Mouse (Mus musculus) hindbrain, embryonic 11.5 days (tissue): ENCODE data around the gene Faap100. TPM values are rescaled to one million over a fixed set of nuclear protein-coding genes. Genes with fewer than 3 reads are reported as not detected.
A peak's percentile ranks its signal among the peaks of the same experiment; 100 is the strongest.
"Not testable (repeated sequence)": the region's sequence is repeated elsewhere in the genome, so short reads cannot be mapped to it uniquely, and the experiment has no call there.

ENCODE experiments used
- ATAC-seq: fragments of 200-750 bp; cut with Nextera tagmentation; 2 replicates; pipeline ENCODE4 v1.8.0; 2017; ENCODE audit warnings: mild to moderate bottlenecking, moderate TSS enrichment, moderate library complexity; ENCODE audit not compliant: low FRiP score
- DNase-seq: peaks from one replicate; pipeline ENCODE4 v3.0.0-alpha.2; 2015; ENCODE audit warnings: low spot score
- H3K27ac ChIP-seq: fragments of 300-500 bp; sonication (generic); 2 replicates; pipeline ENCODE4 v1.5.1; 2014; ENCODE audit warnings: mild to moderate bottlenecking, low read depth, low read length
- H3K27me3 ChIP-seq: fragments of 300-500 bp; sonication (generic); 2 replicates; pipeline ENCODE4 v1.6.1; 2014; ENCODE audit warnings: mild to moderate bottlenecking, low read length, moderate library complexity, mixed read lengths; ENCODE audit not compliant: control insufficient read depth, insufficient read depth
- H3K36me3 ChIP-seq: fragments of 300-500 bp; sonication (generic); 2 replicates; pipeline ENCODE4 v1.6.1; 2014; ENCODE audit warnings: mild to moderate bottlenecking, low read length, moderate library complexity, mixed read lengths; ENCODE audit not compliant: control insufficient read depth, insufficient read depth
- H3K4me1 ChIP-seq: fragments of 300-500 bp; sonication (generic); replicated peaks from 2 replicates; pipeline ENCODE4 v1.6.1; 2014; ENCODE audit warnings: low read length, mixed read lengths; ENCODE audit not compliant: control insufficient read depth, insufficient read depth
- H3K4me2 ChIP-seq: fragments of 300-500 bp; sonication (generic); replicated peaks from 2 replicates; pipeline ENCODE4 v1.6.1; 2014; ENCODE audit warnings: mild to moderate bottlenecking, low read depth, low read length
- H3K4me3 ChIP-seq: fragments of 300-500 bp; sonication (generic); 2 replicates; pipeline ENCODE4 v1.5.1; 2014; ENCODE audit warnings: low read depth, low read length
- H3K9ac ChIP-seq: fragments of 300-500 bp; sonication (generic); 2 replicates; pipeline ENCODE4 v1.6.1; 2014; ENCODE audit warnings: low read depth, low read length
- H3K9me3 ChIP-seq: fragments of 300-500 bp; sonication (generic); 2 replicates; pipeline ENCODE4 v1.6.1; 2016; ENCODE audit warnings: low read length; ENCODE audit not compliant: control insufficient read depth
- WGBS: fragments of 180-500 bp; shearing (Covaris S2); extraction: QIAGEN DNeasy Blood & Tissue Kit; methylation state at CpG from one replicate; pipeline ENCODE4 v1.1.7; 2014; 5-methylcytosine and 5-hydroxymethylcytosine counted together
- polyA plus RNA-seq: library from polyadenylated mRNA; unstranded; fragments of >200 nt; fragmentation: Nextera tagmentation; extraction: Ambion mirVana; gene quantifications from 2 replicates; pipeline ENCODE4 v1.2.1, GENCODE M21; 2014

Faap100 gene
- polyA plus RNA-seq, 1 experiment from 2014 or later: 27.8 TPM

DNA sequence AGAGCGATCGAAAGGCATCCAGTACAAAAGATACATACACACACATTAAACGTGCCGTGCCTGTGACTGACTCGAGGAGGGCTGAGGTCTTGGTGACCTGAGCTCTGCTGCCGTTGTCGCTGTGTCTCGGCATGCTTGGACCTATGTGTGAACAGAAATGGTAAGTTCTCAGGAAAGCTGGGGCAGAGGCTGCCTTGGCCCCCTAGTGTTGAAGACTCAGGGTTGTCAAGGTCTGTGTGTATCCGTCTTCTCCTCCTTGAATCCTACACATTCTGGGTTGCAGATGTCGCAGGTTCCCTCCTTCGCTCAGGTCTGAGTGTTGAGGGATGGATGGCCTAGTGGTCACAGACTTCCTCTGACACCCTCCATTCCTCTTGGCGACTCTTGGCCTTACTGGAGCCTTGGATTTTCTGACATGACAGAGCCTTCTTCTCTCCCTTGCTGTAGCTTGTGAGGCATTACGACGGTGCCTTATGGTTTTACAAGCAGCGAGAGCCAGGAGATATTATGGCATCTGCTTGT is 22.2 kb downstream of the Faap100 start:
- no peak overlapping the region for H3K4me3 ChIP-seq
- WGBS: 85% methylated on average over 15 of the region's 15 CpGs
- ATAC-seq (no peak), DNase-seq (no peak)
- no peaks in the 10 kb centered on the region for H3K36me3 ChIP-seq
- no peak overlapping the region for H3K9ac ChIP-seq
- H3K27me3 ChIP-seq: no peaks in the 10 kb centered on the region
- no peaks in the 10 kb centered on the region for H3K9me3 ChIP-seq
- peaks cover 15% of the 10 kb centered on the region for H3K4me1 ChIP-seq
- H3K4me2 ChIP-seq: no peak overlapping the region
- no peak overlapping the region for H3K27ac ChIP-seq

DNA sequence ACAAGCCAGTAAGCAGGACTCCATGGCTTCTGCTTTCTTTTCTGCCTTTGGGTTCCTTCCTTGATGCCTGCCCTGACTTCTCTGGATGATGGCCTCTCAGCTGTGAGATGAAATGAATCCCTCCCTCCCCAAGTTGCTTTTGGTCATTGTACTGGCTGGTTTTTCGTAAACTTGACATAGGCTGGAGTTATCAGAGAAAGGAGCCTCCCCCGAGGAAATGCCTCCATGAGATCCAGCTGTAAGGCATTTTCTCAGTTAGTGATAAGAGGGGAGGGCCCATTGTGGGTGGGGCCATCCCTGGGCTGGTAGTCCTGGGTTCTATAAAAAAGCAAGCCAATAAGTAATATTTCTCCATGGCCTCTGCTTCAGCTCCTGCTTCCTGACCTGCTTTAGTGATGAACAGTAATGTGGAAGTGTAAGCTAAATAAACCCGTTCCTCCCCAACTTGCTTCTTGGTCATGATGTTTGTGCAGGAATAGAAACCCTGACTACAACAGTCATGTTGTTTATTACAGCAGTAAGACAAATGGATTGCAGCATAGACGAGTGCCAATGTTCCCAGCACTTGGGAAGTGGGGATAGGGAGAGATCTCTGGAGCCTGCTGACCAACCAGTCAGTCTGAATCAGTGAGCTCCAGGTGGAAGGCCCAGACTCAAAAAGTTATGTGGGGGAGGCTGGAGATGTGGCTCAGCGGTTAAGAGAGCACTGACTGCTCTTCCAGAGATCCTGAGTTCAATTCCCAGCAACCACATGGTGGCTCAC is 23.1 kb downstream of the Faap100 start:
- no peaks in the 10 kb centered on the region for H3K9me3 ChIP-seq
- H3K4me3 ChIP-seq: no peak overlapping the region
- no peak for DNase-seq
- H3K36me3 ChIP-seq: no peaks in the 10 kb centered on the region
- H3K27ac ChIP-seq: no peak overlapping the region
- H3K4me2 ChIP-seq: no peak overlapping the region
- WGBS: 78% methylated on average over 5 of the region's 5 CpGs
- no peak for ATAC-seq
- no peak overlapping the region for H3K9ac ChIP-seq
- H3K27me3 ChIP-seq: no peaks in the 10 kb centered on the region
- H3K4me1 ChIP-seq: peaks cover 19% of the 10 kb centered on the region

DNA sequence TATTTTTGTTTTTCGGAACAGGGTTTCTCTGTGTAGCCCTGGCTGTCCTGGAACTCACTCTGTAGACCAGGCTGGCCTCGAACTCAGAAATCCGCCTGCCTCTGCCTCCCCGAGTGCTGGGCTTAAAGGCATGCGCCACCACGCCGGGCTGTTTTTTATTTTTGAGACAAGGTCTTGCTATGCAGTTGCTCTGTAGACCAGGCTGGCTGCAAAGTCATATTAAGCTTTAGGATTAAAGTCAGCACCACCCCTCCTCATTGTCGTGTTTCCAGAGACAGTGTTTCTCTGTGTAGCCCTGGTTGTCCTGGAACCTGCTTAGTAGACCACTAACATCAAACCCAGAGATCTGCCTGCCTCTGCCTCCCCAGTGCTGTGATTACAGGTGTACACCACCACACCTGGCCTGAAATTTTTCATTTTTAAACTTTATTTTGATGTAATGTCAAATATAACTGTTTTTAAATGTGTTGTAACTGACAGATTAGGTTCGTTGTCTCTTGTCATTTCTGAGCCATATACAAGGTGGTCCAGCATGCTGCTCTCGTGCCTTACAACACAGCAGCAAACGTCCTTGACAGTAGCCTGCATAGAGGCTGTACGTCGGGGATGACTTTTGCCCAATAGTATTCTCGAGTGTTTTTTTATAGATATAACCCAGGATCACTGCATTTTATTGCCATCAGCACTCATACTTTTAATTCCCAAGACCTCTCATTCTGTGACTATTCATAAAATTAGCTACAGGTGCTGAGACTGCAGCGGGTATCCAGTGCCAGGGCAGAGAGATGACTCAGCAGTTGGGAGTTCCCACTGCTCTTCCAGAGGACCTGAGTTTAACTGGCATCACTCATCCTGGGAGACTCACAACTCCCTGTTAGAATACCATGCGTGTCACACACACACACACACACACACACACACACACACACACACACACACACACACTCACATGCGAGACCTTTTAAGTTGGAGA is 24.0 kb downstream of the Faap100 start:
- H3K4me3 ChIP-seq: no peak overlapping the region
- H3K4me2 ChIP-seq: no peak overlapping the region
- peaks cover 20% of the 10 kb centered on the region for H3K4me1 ChIP-seq
- H3K27me3 ChIP-seq: no peaks in the 10 kb centered on the region
- no peak overlapping the region for H3K27ac ChIP-seq
- H3K9ac ChIP-seq: no peak overlapping the region
- ATAC-seq (no peak), DNase-seq (no peak)
- H3K9me3 ChIP-seq: no peaks in the 10 kb centered on the region
- 93% methylated on average over 17 of the region's 17 CpGs for WGBS
- H3K36me3 ChIP-seq: no peaks in the 10 kb centered on the region

DNA sequence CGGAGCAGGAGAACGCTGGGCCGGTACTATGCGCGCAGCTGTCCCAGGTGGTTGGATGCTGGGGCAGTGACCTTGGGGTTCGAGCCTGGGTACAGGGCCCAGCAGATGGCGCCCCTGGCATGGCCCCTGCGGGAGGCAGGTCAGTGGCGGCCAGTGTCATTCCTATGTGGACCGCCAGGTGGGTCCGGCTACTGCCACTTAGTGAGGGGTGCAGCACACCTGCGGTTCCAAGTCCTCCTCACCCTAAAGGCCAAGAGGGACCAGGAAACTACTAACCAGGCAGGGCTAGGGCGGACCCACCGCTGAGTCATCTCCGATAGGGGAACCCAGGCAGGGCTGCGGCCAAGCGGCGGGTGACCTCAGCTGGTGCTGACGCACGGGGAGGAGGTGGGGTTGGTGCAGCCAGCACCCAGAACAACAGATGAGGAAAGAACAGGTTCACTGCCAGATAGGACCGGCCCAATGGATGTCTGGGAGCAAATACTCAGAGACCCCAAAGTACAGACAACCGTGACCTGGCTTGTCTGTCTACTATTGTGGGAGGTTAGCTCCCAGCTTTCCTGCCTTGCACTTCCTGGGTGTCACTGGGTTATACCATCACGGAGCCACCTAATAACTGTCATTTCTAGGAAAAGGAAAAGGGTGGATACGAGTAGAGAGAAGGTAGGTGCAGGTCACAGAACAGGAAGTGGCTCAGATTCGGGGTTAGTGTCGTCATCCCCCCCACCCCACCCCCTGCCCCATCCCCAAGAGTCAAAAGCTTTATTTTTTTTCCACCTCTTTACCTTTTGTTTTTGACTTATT is 24.9 kb downstream of the Faap100 start:
- Histone ChIP-seq H3K4me3 (no peak overlapping the region), H3K27me3 (no peaks in the 10 kb centered on the region), H3K36me3 (no peaks in the 10 kb centered on the region), H3K4me1 (peaks cover 22% of the 10 kb centered on the region), H3K9me3 (no peaks in the 10 kb centered on the region), H3K27ac (no peak overlapping the region), H3K9ac (no peak overlapping the region), H3K4me2 (0 out of 2 replicates have a peak overlapping the region, but pooled peaks have one; percentile 7)
- WGBS: 28% methylated on average over 26 of the region's 26 CpGs
- ATAC-seq (no peak), DNase-seq (peak; percentile 70)

- no peaks in the 10 kb centered on the region for H3K9me3 ChIP-seq
- 0 out of 2 replicates have a peak overlapping the region, but pooled peaks have one; percentile 45 for H3K27ac ChIP-seq
- 65% methylated on average over 13 of the region's 13 CpGs for WGBS
- ATAC-seq (no peak), DNase-seq (no peak)
- H3K9ac ChIP-seq: peak overlapping the region; percentile 40; the same call in 1 of the 2 replicates
- no peak overlapping the region for H3K4me3 ChIP-seq
- H3K4me2 ChIP-seq: no peak overlapping the region
- no peaks in the 10 kb centered on the region for H3K36me3 ChIP-seq
- H3K4me1 ChIP-seq: peaks cover 13% of the 10 kb centered on the region
- no peaks in the 10 kb centered on the region for H3K27me3 ChIP-seq
Observed at GRCm38 (mm10) chr11:120352571-120353290, 25.8 kb downstream of the Faap100 start.

DNA sequence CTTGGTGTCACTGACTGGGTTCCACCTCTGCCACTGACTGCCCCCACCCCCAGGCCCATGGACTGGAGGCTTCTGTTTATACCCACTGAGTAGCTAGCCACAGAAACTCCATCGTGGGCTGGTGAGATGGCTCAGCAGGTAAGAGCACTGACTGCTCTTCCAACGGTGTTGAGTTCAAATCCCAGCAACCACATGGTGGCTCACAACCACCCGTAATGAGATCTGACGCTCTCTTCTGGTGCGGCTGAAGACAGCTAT is 26.5 kb downstream of the Faap100 start:
- not testable (repeated sequence) for H3K4me2 ChIP-seq, ATAC-seq, H3K4me3 ChIP-seq, H3K27ac ChIP-seq, H3K36me3 ChIP-seq, H3K9me3 ChIP-seq, DNase-seq, H3K9ac ChIP-seq, H3K27me3 ChIP-seq
- H3K4me1 ChIP-seq: peaks cover 13% of the 10 kb centered on the region
- WGBS: 93% methylated on average over 5 of the region's 5 CpGs

- no peak for DNase-seq
- H3K27ac ChIP-seq: peak overlapping the region; percentile 99; the same call in 1 of the 2 replicates
- peaks cover 13% of the 10 kb centered on the region for H3K4me1 ChIP-seq
- no peaks in the 10 kb centered on the region for H3K27me3 ChIP-seq
- 90% methylated on average over 10 of the region's 10 CpGs for WGBS
- no peak overlapping the region; the same call in 1 of the 2 replicates for H3K9ac ChIP-seq
- H3K9me3 ChIP-seq: no peaks in the 10 kb centered on the region
- ATAC-seq: no peak
- no peak overlapping the region for H3K4me3 ChIP-seq
- 0 out of 2 replicates have a peak, but pooled peaks cover 1% of the 10 kb centered on the region for H3K36me3 ChIP-seq
- peak overlapping the region; percentile 99 for H3K4me2 ChIP-seq
Observed at GRCm38 (mm10) chr11:120351250-120352092, 27.1 kb downstream of the Faap100 start.
